In genomic region chr3:37420641-37421040, GRCm38 (mm10) we compare ENCODE assay signal across 8 mouse cellular contexts. TPM values are rescaled to one million over a fixed set of nuclear protein-coding genes. Genes with fewer than 3 reads are reported as not detected.
A peak's percentile ranks its signal among the peaks of the same experiment; 100 is the strongest.
DNase-seq lines count a peak whose midpoint lies in the region; ATAC-seq lines count a peak whose summit lies in the region.

No protein-coding gene starts in this region.

- WGBS in hindbrain, embryonic 13.5 days: under 1% methylated on average over 24 of the region's 24 CpGs

- H3K9ac ChIP-seq in hindbrain, embryonic 13.5 days: peak overlapping the region; percentile 76

- no peaks in the 10 kb centered on the region for H3K9me3 ChIP-seq in hindbrain, embryonic 13.5 days

- no peak for ATAC-seq in hindbrain, embryonic 13.5 days (ENCODE audit: low FRiP score)
- ATAC-seq in megakaryocyte, adult 5-6 weeks (ENCODE audit: poor library complexity, severe bottlenecking): 0 out of 2 replicates have a peak, but pooled peaks have one; percentile 5
- no peak for ATAC-seq in megakaryocyte-erythroid progenitor cell, adult 5-6 weeks (replicated peaks; ENCODE audit: low FRiP score, low TSS enrichment, poor library complexity, severe bottlenecking)

- H3K27ac ChIP-seq in brown adipose tissue, adult 24 weeks (replicated peaks; ENCODE audit: low read depth, low read length): peak overlapping the region; percentile 69
- H3K27ac ChIP-seq in hindbrain, embryonic 13.5 days: peak overlapping the region; percentile 87

- H3K4me2 ChIP-seq in hindbrain, embryonic 13.5 days: peak overlapping the region; percentile 71

- peaks cover 2% of the 10 kb centered on the region; the same call in 1 of the 2 replicates for H3K4me1 ChIP-seq in brown adipose tissue, adult 24 weeks (ENCODE audit: control insufficient read depth, insufficient read depth, insufficient read length, low read length)
- H3K4me1 ChIP-seq in hindbrain, embryonic 13.5 days (replicated peaks): peaks cover 22% of the 10 kb centered on the region

- no peaks in the 10 kb centered on the region for H3K27me3 ChIP-seq in hindbrain, embryonic 13.5 days

- peaks cover 6% of the 10 kb centered on the region; the same call in 1 of the 2 replicates for H3K36me3 ChIP-seq in hindbrain, embryonic 13.5 days

- H3K4me3 ChIP-seq in brown adipose tissue, adult 24 weeks (ENCODE audit: insufficient read depth, low read depth, low read length): peak overlapping the region; percentile 95
- H3K4me3 ChIP-seq in hindbrain, embryonic 13.5 days: peak overlapping the region; percentile 77

- peak; percentile 22 to 41 for DNase-seq in layer of hippocampus, postnatal 14 days (ENCODE audit: low spot score in 2 of 2)
- DNase-seq in layer of hippocampus, adult 9-10 months (ENCODE audit: low spot score): no peak
- peak; percentile 24 for DNase-seq in MEL-GATA-1-ER (ENCODE audit: extremely low read depth, low read depth)
- DNase-seq in testis, postnatal 14 days (ENCODE audit: low spot score): peak; percentile 69

RNA-seq across cellular contexts. Expression of gene Nudt6, which starts 0.6 kb away (rescaled TPM):
- 1 to 10 TPM; 6.1 to 6.8 TPM for total RNA-seq in layer of hippocampus, postnatal 14 days (2021)
- 34.1 and 34.6 TPM in 2 replicates for polyA plus RNA-seq in brown adipose tissue, adult 24 weeks (2012; ENCODE audit: insufficient read depth, insufficient read length, missing spikeins)
- 6.4 and 6.6 TPM in 2 replicates for polyA plus RNA-seq in hindbrain, embryonic 13.5 days (2015; fragmentation: Nextera tagmentation; extraction: Ambion mirVana)
- total RNA-seq in megakaryocyte, adult 5-6 weeks (2015): 4.5 and 9.5 TPM in 2 replicates
- 7.5 and 10.6 TPM in 2 replicates for total RNA-seq in megakaryocyte, adult 5-6 weeks (2017)
- total RNA-seq in megakaryocyte-erythroid progenitor cell, adult 5-6 weeks (2014; fragmentation: Nextera tagmentation): 9.1 and 34.1 TPM in 2 replicates
- total RNA-seq in megakaryocyte-erythroid progenitor cell, adult 5-6 weeks (2017): 26.6 and 28.8 TPM in 2 replicates

RNA-seq across cellular contexts. Expression of gene Spata5, which starts 0.9 kb away (rescaled TPM):
- total RNA-seq in layer of hippocampus, postnatal 14 days (2021): 10 to 100 TPM; 21.0 to 21.4 TPM
- 6.0 and 6.9 TPM in 2 replicates for polyA plus RNA-seq in brown adipose tissue, adult 24 weeks (2012; ENCODE audit: insufficient read depth, insufficient read length, missing spikeins)
- polyA plus RNA-seq in hindbrain, embryonic 13.5 days (2015; fragmentation: Nextera tagmentation; extraction: Ambion mirVana): 30.6 and 38.3 TPM in 2 replicates
- 42.0 and 62.5 TPM in 2 replicates for total RNA-seq in megakaryocyte, adult 5-6 weeks (2015)
- total RNA-seq in megakaryocyte, adult 5-6 weeks (2017): 88.3 and 93.8 TPM in 2 replicates
- 47.9 and 66.4 TPM in 2 replicates for total RNA-seq in megakaryocyte-erythroid progenitor cell, adult 5-6 weeks (2014; fragmentation: Nextera tagmentation)
- total RNA-seq in megakaryocyte-erythroid progenitor cell, adult 5-6 weeks (2017): 151 and 190 TPM in 2 replicates
